Comparison of ENCODE assay signal across 11 mouse cellular contexts in the genomic region with DNA sequence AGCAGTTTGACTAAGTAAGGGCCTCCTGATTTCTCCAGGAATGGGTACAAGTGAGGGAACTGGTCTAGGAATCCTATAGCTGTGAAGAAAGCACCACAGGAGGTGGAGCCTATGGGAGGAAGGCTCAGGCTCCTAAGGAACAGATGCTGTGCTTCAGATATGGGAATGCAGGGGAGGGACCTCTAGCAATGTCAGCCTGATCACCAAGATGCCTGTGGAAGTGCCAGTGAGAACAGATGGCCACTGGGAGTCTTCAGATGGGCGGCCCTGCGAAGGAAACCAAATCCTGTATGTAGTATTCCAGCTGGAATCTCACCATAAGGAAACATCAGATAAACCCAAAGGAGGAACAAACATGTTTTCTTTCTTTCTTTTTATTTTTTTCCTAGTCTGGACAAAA.
DNase-seq lines count a peak whose midpoint lies in the region; ATAC-seq and TF ChIP-seq lines count a peak whose summit lies in the region.
"Had no signal": no experiment of that assay in that cellular context is flagged by ENCODE, and none has a peak within 500 bp of the region (broad histone marks: within the 10 kb centered on the region; RNA-seq: fewer than 3 reads in every experiment).

No protein-coding gene starts in this region.

- no peaks in the 10 kb centered on the region for H3K9me3 ChIP-seq in kidney, embryonic 14.5 days (ENCODE audit: control insufficient read depth, low read length)
- no peaks in the 10 kb centered on the region for H3K9me3 ChIP-seq in midbrain, postnatal 0 days (ENCODE audit: low read length)
- no peaks in the 10 kb centered on the region for H3K9me3 ChIP-seq in midbrain, embryonic 15.5 days
- no peaks in the 10 kb centered on the region for H3K9me3 ChIP-seq in forebrain, postnatal 0 days (ENCODE audit: low read length)
- H3K9me3 ChIP-seq: limb, embryonic 12.5 days had no signal

- no peak overlapping the region for H3K4me2 ChIP-seq in kidney, embryonic 14.5 days (replicated peaks; ENCODE audit: low read depth, low read length)
- no peak overlapping the region for H3K4me2 ChIP-seq in midbrain, postnatal 0 days (ENCODE audit: low read depth, low read length, poor library complexity, severe bottlenecking)
- H3K4me2 ChIP-seq in midbrain, embryonic 15.5 days = no peak overlapping the region
- H3K4me2 ChIP-seq in forebrain, postnatal 0 days (ENCODE audit: low read depth) = no peak overlapping the region
- H3K4me2 ChIP-seq: limb, embryonic 12.5 days had no signal

- no peak overlapping the region for H3K27ac ChIP-seq in kidney, embryonic 14.5 days (ENCODE audit: low read depth, low read length)
- no peak overlapping the region for H3K27ac ChIP-seq in midbrain, postnatal 0 days (ENCODE audit: low read depth, low read length)
- no peak overlapping the region for H3K27ac ChIP-seq in midbrain, embryonic 15.5 days
- H3K27ac ChIP-seq in forebrain, postnatal 0 days (ENCODE audit: low read depth, low read length) = peak overlapping the region; percentile 64; the same call in 1 of the 2 replicates
- H3K27ac ChIP-seq: limb, embryonic 12.5 days had no signal

- H3K36me3 ChIP-seq in kidney, embryonic 14.5 days (ENCODE audit: control insufficient read depth, insufficient read depth, low read length) = no peaks in the 10 kb centered on the region
- no peaks in the 10 kb centered on the region for H3K36me3 ChIP-seq in midbrain, postnatal 0 days (ENCODE audit: insufficient read depth, low read length)
- no peaks in the 10 kb centered on the region for H3K36me3 ChIP-seq in midbrain, embryonic 15.5 days (replicated peaks)
- H3K36me3 ChIP-seq in forebrain, postnatal 0 days (ENCODE audit: insufficient read depth) = no peaks in the 10 kb centered on the region
- H3K36me3 ChIP-seq: limb, embryonic 12.5 days had no signal

- TF ChIP-seq CTCF in midbrain, postnatal 0 days (IDR thresholded peaks at IDR 0.05) = no peak
- no peak for TF ChIP-seq CTCF in forebrain, postnatal 0 days (IDR thresholded peaks at IDR 0.05; ENCODE audit: low read depth)

- H3K9ac ChIP-seq in kidney, embryonic 14.5 days (ENCODE audit: low read depth, low read length) = no peak overlapping the region
- H3K9ac ChIP-seq in midbrain, postnatal 0 days (replicated peaks; ENCODE audit: low read length, poor library complexity, severe bottlenecking) = no peak overlapping the region
- H3K9ac ChIP-seq in midbrain, embryonic 15.5 days = no peak overlapping the region
- no peak overlapping the region for H3K9ac ChIP-seq in forebrain, postnatal 0 days
- H3K9ac ChIP-seq: limb, embryonic 12.5 days had no signal

- peaks cover 4% of the 10 kb centered on the region; the same call in 1 of the 2 replicates for H3K4me1 ChIP-seq in kidney, embryonic 14.5 days (ENCODE audit: control insufficient read depth, insufficient read depth, low read length)
- H3K4me1 ChIP-seq in midbrain, postnatal 0 days (ENCODE audit: insufficient read depth, low read length) = no peaks in the 10 kb centered on the region
- H3K4me1 ChIP-seq in midbrain, embryonic 15.5 days = no peaks in the 10 kb centered on the region
- peaks cover 7% of the 10 kb centered on the region; the same call in 1 of the 2 replicates for H3K4me1 ChIP-seq in forebrain, postnatal 0 days (ENCODE audit: insufficient read depth)
- H3K4me1 ChIP-seq: limb, embryonic 12.5 days had no signal

- peak; percentile 64; the same call in 1 of the 2 replicates for ATAC-seq in kidney, embryonic 14.5 days (ENCODE audit: low FRiP score, low TSS enrichment)
- ATAC-seq in midbrain, postnatal 0 days (ENCODE audit: low FRiP score) = no peak
- ATAC-seq in midbrain, embryonic 15.5 days (replicated peaks) = no peak
- ATAC-seq in forebrain, postnatal 0 days = peak; percentile 91
- ATAC-seq: intestine, embryonic 16.5 days had no signal

- H3K4me3 ChIP-seq in kidney, embryonic 14.5 days (ENCODE audit: low read length) = no peak overlapping the region
- H3K4me3 ChIP-seq in midbrain, postnatal 0 days (ENCODE audit: low read depth, low read length) = no peak overlapping the region
- no peak overlapping the region for H3K4me3 ChIP-seq in midbrain, embryonic 15.5 days
- no peak overlapping the region for H3K4me3 ChIP-seq in forebrain, postnatal 0 days (ENCODE audit: low read depth, low read length)
- H3K4me3 ChIP-seq: limb, embryonic 12.5 days had no signal

- WGBS in kidney, embryonic 14.5 days = 42% methylated on average over 2 of the region's 2 CpGs
- WGBS in midbrain, postnatal 0 days = 97% methylated on average over 2 of the region's 2 CpGs
- 87% methylated on average over 2 of the region's 2 CpGs for WGBS in midbrain, embryonic 15.5 days
- WGBS in forebrain, postnatal 0 days = 70% methylated on average over 2 of the region's 2 CpGs

- DNase-seq in kidney, postnatal 10 days = no peak
- DNase-seq in midbrain, postnatal 0 days (ENCODE audit: low spot score) = peak; percentile 35
- DNase-seq in forebrain, postnatal 0 days = peak; percentile 65
- peak; percentile 94 for DNase-seq in telencephalon, adult 2 months (ENCODE audit: low read depth, low spot score)
- DNase-seq in gastrocnemius, postnatal 4 days (ENCODE audit: low spot score in 2 of 2) = no peak
- no peak for DNase-seq in retina, postnatal 1 day

- no peaks in the 10 kb centered on the region for H3K27me3 ChIP-seq in kidney, embryonic 14.5 days (ENCODE audit: control insufficient read depth, insufficient read depth, low read length)
- no peaks in the 10 kb centered on the region for H3K27me3 ChIP-seq in midbrain, postnatal 0 days (ENCODE audit: insufficient read depth, low read length)
- H3K27me3 ChIP-seq in midbrain, embryonic 15.5 days (replicated peaks) = no peaks in the 10 kb centered on the region
- no peaks in the 10 kb centered on the region for H3K27me3 ChIP-seq in forebrain, postnatal 0 days (ENCODE audit: insufficient read depth, low read length)
- H3K27me3 ChIP-seq: CH12.LX; limb, embryonic 12.5 days had no signal

Comparison
In these comparisons a context has a peak if more than half of its experiments do, and no peak if none do; other contexts are left out.
1. ATAC-seq: peak in kidney, embryonic 14.5 days (single experiment) and forebrain, postnatal 0 days (single experiment); none in midbrain, postnatal 0 days (single experiment) and midbrain, embryonic 15.5 days (single experiment).
2. DNase-seq: peak in midbrain, postnatal 0 days (single experiment), forebrain, postnatal 0 days (single experiment) and telencephalon, adult 2 months (single experiment); none in kidney, postnatal 10 days (single experiment), gastrocnemius, postnatal 4 days (0 of 2) and retina, postnatal 1 day (single experiment).